Mouse (Mus musculus): ENCODE results near the gene Stxbp5l.
"Not testable (repeated sequence)": the region's sequence is repeated elsewhere in the genome, so short reads cannot be mapped to it uniquely, and the experiment has no call there.

Gene Stxbp5l

GRCm38 (mm10) chr16:37384821-37385344, at the start of gene Stxbp5l:
Gene Stxbp5l, minus strand, starts transcription at chr16:37384962.
- DNase-seq (ENCODE audit: low spot score in 2 of 2) = peak; percentile 86 to 87

GRCm38 (mm10) chr16:37433418-37434204, 48.8 kb upstream of the Stxbp5l start:
- no peak for DNase-seq (ENCODE audit: low spot score in 2 of 2)

GRCm38 (mm10) chr16:37425434-37425833, 40.7 kb upstream of the Stxbp5l start:
- DNase-seq (ENCODE audit: low spot score in 2 of 2) = no peak

- DNase-seq (ENCODE audit: low spot score in 2 of 2) = no peak
Observed at GRCm38 (mm10) chr16:37422874-37423273, 38.1 kb upstream of the Stxbp5l start.

GRCm38 (mm10) chr16:37421851-37422250, 37.1 kb upstream of the Stxbp5l start:
- no peak for DNase-seq (ENCODE audit: low spot score in 2 of 2)

- DNase-seq (ENCODE audit: low spot score in 2 of 2) = no peak
Observed at GRCm38 (mm10) chr16:37420512-37420911, 35.8 kb upstream of the Stxbp5l start.

- DNase-seq (ENCODE audit: low spot score in 2 of 2) = no peak
Observed at GRCm38 (mm10) chr16:37405536-37405935, 20.8 kb upstream of the Stxbp5l start.

- no peak for DNase-seq (ENCODE audit: low spot score in 2 of 2)
Observed at GRCm38 (mm10) chr16:37404922-37405321, 20.2 kb upstream of the Stxbp5l start.

GRCm38 (mm10) chr16:37389964-37390363, 5.2 kb upstream of the Stxbp5l start:
- DNase-seq (ENCODE audit: low spot score in 2 of 2) = no peak

GRCm38 (mm10) chr16:37389201-37389905, 4.6 kb upstream of the Stxbp5l start:
- no peak for DNase-seq (ENCODE audit: low spot score in 2 of 2)

- DNase-seq (ENCODE audit: low spot score in 2 of 2) = peak in 1 of 2 experiments; percentile 60
Observed at GRCm38 (mm10) chr16:37384369-37384768, 393 bp downstream of the Stxbp5l start.

- no peak for DNase-seq (ENCODE audit: low spot score in 2 of 2)
Observed at GRCm38 (mm10) chr16:37383426-37383825, 1.3 kb downstream of the Stxbp5l start.

- DNase-seq (ENCODE audit: low spot score in 2 of 2) = no peak
Observed at GRCm38 (mm10) chr16:37372716-37373115, 12.0 kb downstream of the Stxbp5l start.

- DNase-seq (ENCODE audit: low spot score in 2 of 2) = no peak
Observed at GRCm38 (mm10) chr16:37367426-37367825, 17.3 kb downstream of the Stxbp5l start.

- DNase-seq (ENCODE audit: low spot score in 2 of 2) = no peak
Observed at GRCm38 (mm10) chr16:37363958-37364357, 20.8 kb downstream of the Stxbp5l start.

GRCm38 (mm10) chr16:37355621-37356020, 29.1 kb downstream of the Stxbp5l start:
- DNase-seq (ENCODE audit: low spot score in 2 of 2) = no peak

GRCm38 (mm10) chr16:37347092-37347491, 37.7 kb downstream of the Stxbp5l start:
- DNase-seq (ENCODE audit: low spot score in 2 of 2) = no peak

- DNase-seq (ENCODE audit: low spot score in 2 of 2) = no peak
Observed at GRCm38 (mm10) chr16:37344960-37345359, 39.8 kb downstream of the Stxbp5l start.

GRCm38 (mm10) chr16:37341446-37341845, 43.3 kb downstream of the Stxbp5l start:
- not testable (repeated sequence) for DNase-seq (ENCODE audit: low spot score in 2 of 2)

GRCm38 (mm10) chr16:37338177-37338576, 46.6 kb downstream of the Stxbp5l start:
- DNase-seq (ENCODE audit: low spot score in 2 of 2) = no peak

- DNase-seq (ENCODE audit: low spot score in 2 of 2) = no peak
Observed at GRCm38 (mm10) chr16:37337529-37337928, 47.2 kb downstream of the Stxbp5l start.

GRCm38 (mm10) chr16:37304441-37304840, 80.3 kb downstream of the Stxbp5l start:
- no peak for DNase-seq (ENCODE audit: low spot score in 2 of 2)

GRCm38 (mm10) chr16:37292593-37292992, 92.2 kb downstream of the Stxbp5l start:
- no peak for DNase-seq (ENCODE audit: low spot score in 2 of 2)
